Mouse (Mus musculus): Measurements from ENCODE around the gene Cxcr4. TPM values are rescaled to one million over a fixed set of nuclear protein-coding genes. Genes with fewer than 3 reads are reported as not detected.

The Cxcr4 gene
- total and polyA plus RNA-seq, 3 experiments: 80.3 to 169 (median 102) TPM

DNA sequence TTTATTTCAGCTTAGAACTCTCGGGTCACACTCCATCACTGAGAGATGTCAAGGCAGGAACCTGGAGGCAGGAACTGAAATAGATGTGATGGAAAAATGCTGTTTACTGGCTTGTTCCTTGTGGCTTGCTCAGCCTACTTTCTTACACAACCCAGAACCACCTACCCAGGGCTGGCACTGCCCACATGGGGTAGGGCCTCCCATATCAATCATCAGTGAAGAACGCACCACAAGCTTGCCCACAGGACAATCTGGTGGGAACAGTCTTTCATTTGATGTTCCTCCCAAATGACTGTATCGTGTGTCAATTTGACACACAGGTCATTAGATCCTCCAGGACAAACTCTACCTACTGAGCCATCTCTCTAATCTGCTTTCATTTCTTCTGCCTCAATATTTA is 28.2 kb downstream of the Cxcr4 start:
- no peaks in the 10 kb centered on the region for H3K79me2 ChIP-seq (replicated peaks; ENCODE audit: control insufficient read depth, extremely low read depth, insufficient read depth, poor library complexity, severe bottlenecking)
- TF ChIP-seq MAX (IDR thresholded peaks at IDR 0.05; ENCODE audit: low read length) (no peak), MYC (IDR thresholded peaks at IDR 0.05; ENCODE audit: low read depth, low read length) (no peak), BHLHE40 (IDR thresholded peaks at IDR 0.05; ENCODE audit: low read depth, low read length) (no peak), ZMIZ1 (IDR thresholded peaks at IDR 0.05; ENCODE audit: low read depth, low read length) (no peak), POLR2A (IDR thresholded peaks at IDR 0.05; ENCODE audit: low read depth, low read length) (no peak), ZC3H11A (IDR thresholded peaks at IDR 0.05; ENCODE audit: low read depth, low read length) (no peak), NELFE (IDR thresholded peaks at IDR 0.05; ENCODE audit: low read depth, low read length) (no peak), E2F4 (IDR thresholded peaks at IDR 0.05; ENCODE audit: insufficient replicate concordance, low read depth, low read length) (no peak), MEF2A (IDR thresholded peaks at IDR 0.05; ENCODE audit: borderline replicate concordance, low read depth, low read length) (no peak), GABPA (IDR thresholded peaks at IDR 0.05; ENCODE audit: insufficient replicate concordance, low read depth, low read length) (no peak), JUN (IDR thresholded peaks at IDR 0.05; ENCODE audit: insufficient read depth, low read depth, low read length) (no peak), POLR2AphosphoS2 (IDR thresholded peaks at IDR 0.05; ENCODE audit: low read depth, low read length) (no peak), CHD1 (IDR thresholded peaks at IDR 0.05; ENCODE audit: low read depth, low read length) (no peak), KAT2A (IDR thresholded peaks at IDR 0.05; ENCODE audit: insufficient replicate concordance, low read length) (no peak)
- no peak overlapping the region for H3K4me2 ChIP-seq (ENCODE audit: insufficient read depth, low read depth, poor library complexity, severe bottlenecking)
- no peak overlapping the region for H3K9ac ChIP-seq (ENCODE audit: insufficient read depth, low read depth)
- dilution Hi-C loops (cut with MboI; ENCODE audit: extremely low pct_ligation_motif_present, extremely low pct_unique_long_range_greater_than_20kb, low sequenced_read_pairs): no loop called here
- no peaks in the 10 kb centered on the region for H3K27me3 ChIP-seq (replicated peaks)
- H3K4me3 ChIP-seq (replicated peaks in 1 of 3; ENCODE audit: low read depth in 2 of 3, low read length in 2 of 3, poor library complexity in 1 of 3): no peak overlapping the region
- no peaks in the 10 kb centered on the region for H3K36me3 ChIP-seq (replicated peaks in 1 of 2; ENCODE audit: control insufficient read depth in 1 of 2, insufficient read depth in 1 of 2, low read length in 1 of 2)
- no peak for DNase-seq (ENCODE audit: extremely low read depth)
- in situ Hi-C loops (cut with MboI; ENCODE audit: low pct_ligation_motif_present, low pct_unique_long_range_greater_than_20kb, low sequenced_read_pairs): no loop called here
- H3K27ac ChIP-seq (ENCODE audit: insufficient read depth, low read depth): no peak overlapping the region
- peaks cover 3 to 11% of the 10 kb centered on the region in 2 experiments; a peak in 3 of 4 replicates for H3K4me1 ChIP-seq (ENCODE audit: control insufficient read depth in 1 of 2, insufficient read depth in 2 of 2)
- H3K9me3 ChIP-seq (replicated peaks; ENCODE audit: low read length): no peaks in the 10 kb centered on the region

DNA sequence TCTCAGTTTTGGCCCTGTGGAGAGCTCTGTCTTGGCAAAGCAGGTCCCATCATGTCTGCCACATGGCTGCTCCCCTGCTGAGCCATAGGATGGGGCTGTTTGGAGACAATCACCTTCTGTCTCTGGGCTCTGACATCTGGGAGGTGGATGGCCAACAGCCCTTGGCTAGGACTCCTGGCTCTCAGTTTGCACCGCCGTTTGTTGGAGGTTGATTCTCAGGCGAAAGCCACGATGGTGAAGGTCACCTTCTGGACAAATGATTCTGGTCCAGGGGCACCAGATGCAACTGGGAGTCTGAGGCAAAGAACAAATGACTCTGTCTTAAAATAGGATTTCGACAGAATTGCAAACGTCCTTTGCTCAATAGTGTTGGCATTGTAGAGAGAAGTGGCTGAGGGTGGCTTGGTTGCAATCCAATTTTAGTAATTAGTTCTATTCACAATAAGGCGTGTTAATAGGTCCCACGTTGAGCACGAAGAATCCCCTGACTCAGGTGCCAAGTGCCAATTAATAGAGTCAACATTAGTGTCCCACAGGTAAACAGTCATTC is 30.7 kb downstream of the Cxcr4 start:
- H3K79me2 ChIP-seq (replicated peaks; ENCODE audit: control insufficient read depth, extremely low read depth, insufficient read depth, poor library complexity, severe bottlenecking): no peaks in the 10 kb centered on the region
- H3K36me3 ChIP-seq (replicated peaks in 1 of 2; ENCODE audit: control insufficient read depth in 1 of 2, insufficient read depth in 1 of 2, low read length in 1 of 2): no peaks in the 10 kb centered on the region
- H3K4me2 ChIP-seq (ENCODE audit: insufficient read depth, low read depth, poor library complexity, severe bottlenecking): no peak overlapping the region
- no peak overlapping the region for H3K4me3 ChIP-seq (replicated peaks in 1 of 3; ENCODE audit: low read depth in 2 of 3, low read length in 2 of 3, poor library complexity in 1 of 3)
- no peak for DNase-seq (ENCODE audit: extremely low read depth)
- no peak overlapping the region for H3K27ac ChIP-seq (ENCODE audit: insufficient read depth, low read depth)
- no peak for TF ChIP-seq ZC3H11A (IDR thresholded peaks at IDR 0.05; ENCODE audit: low read depth, low read length)
- H3K9me3 ChIP-seq (replicated peaks; ENCODE audit: low read length): no peaks in the 10 kb centered on the region
- peaks cover 3 to 8% of the 10 kb centered on the region in 2 experiments; a peak in 3 of 4 replicates for H3K4me1 ChIP-seq (ENCODE audit: control insufficient read depth in 1 of 2, insufficient read depth in 2 of 2)
- H3K9ac ChIP-seq (ENCODE audit: insufficient read depth, low read depth): no peak overlapping the region
- in situ Hi-C loops (cut with MboI; ENCODE audit: low pct_ligation_motif_present, low pct_unique_long_range_greater_than_20kb, low sequenced_read_pairs): no loop called here
- H3K27me3 ChIP-seq (replicated peaks): no peaks in the 10 kb centered on the region
- dilution Hi-C loops (cut with MboI; ENCODE audit: extremely low pct_ligation_motif_present, extremely low pct_unique_long_range_greater_than_20kb, low sequenced_read_pairs): no loop called here
